Mouse (Mus musculus): ENCODE data around the gene Draxin.

- TF ChIP-seq CTCF (IDR thresholded peaks at IDR 0.05; ENCODE audit: low read depth, low read length) (no peak), GATA1 (IDR thresholded peaks at IDR 0.05; ENCODE audit: borderline replicate concordance, low read length) (no peak)
These were observed 72.2 kb downstream of the Draxin start for GRCm38 (mm10) chr4:148058218-148058819.

Measured in G1E (cell line).